In the genomic region with DNA sequence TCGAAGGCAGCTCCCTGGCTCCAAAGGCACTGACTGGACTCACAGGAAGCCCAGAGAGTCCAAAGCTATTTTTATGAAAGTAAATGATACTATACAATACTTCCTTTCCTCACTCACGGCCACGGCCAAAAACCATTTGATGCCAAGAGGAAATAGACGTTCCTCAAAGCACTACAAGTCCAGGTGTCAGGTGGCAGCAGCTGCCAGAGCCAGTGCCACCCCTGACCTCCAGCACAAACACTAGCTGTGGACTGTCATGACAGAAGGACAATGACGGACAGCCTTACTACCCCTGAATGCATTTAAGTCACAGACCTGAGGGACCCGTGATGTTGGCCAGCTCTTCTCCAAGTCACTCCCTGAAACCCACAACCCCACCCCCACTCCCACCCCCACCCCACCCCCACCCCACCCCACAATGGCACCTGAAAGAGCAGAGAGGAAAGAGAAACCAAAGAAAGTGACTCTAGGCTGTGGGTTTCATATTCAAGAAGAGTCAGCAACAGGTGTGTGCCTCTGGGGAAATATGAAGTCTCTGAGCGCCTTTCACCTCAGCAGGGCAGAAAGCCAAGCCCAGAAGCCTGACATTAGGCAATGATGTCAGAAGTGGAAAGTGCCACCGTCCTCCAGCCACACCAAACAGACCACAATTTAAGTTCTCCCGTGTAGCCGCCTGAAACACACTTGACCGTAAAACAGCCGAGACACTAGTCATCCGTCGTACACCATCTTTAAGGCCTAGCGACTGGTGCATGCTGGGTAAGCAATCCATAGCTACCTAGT, we compare ENCODE assay signal across 11 mouse cellular contexts. TPM values are rescaled to one million over a fixed set of nuclear protein-coding genes. Genes with fewer than 3 reads are reported as not detected.
DNase-seq lines count a peak whose midpoint lies in the region; ATAC-seq and TF ChIP-seq lines count a peak whose summit lies in the region.
"Had no signal": no experiment of that assay in that cellular context is flagged by ENCODE, and none has a peak within 500 bp of the region (broad histone marks: within the 10 kb centered on the region; RNA-seq: fewer than 3 reads in every experiment).

No protein-coding gene starts in this region.

- H3K27me3 ChIP-seq in spleen, adult 2 months (ENCODE audit: control insufficient read depth, insufficient read depth, low read length): no peaks in the 10 kb centered on the region
- no peaks in the 10 kb centered on the region for H3K27me3 ChIP-seq in forebrain, postnatal 0 days (ENCODE audit: insufficient read depth, low read length)
- H3K27me3 ChIP-seq: heart, embryonic 13.5 days; liver, embryonic 13.5 days had no signal

- TF ChIP-seq POLR2A in spleen, adult 2 months (IDR thresholded peaks at IDR 0.05; ENCODE audit: low read depth, low read length): no peak

- peak overlapping the region; percentile 55 for H3K27ac ChIP-seq in spleen, adult 2 months (ENCODE audit: insufficient read depth, low read length)
- no peak overlapping the region for H3K27ac ChIP-seq in forebrain, postnatal 0 days (ENCODE audit: low read depth, low read length)
- H3K27ac ChIP-seq: liver, embryonic 13.5 days had no signal

- no peak for TF ChIP-seq CTCF in spleen, adult 2 months (IDR thresholded peaks at IDR 0.05; ENCODE audit: extremely low read depth, insufficient read depth, insufficient read length, insufficient replicate concordance)
- no peak for TF ChIP-seq CTCF in forebrain, postnatal 0 days (IDR thresholded peaks at IDR 0.05; ENCODE audit: low read depth)

- no peak overlapping the region for H3K4me2 ChIP-seq in forebrain, postnatal 0 days (ENCODE audit: low read depth)
- H3K4me2 ChIP-seq: heart, embryonic 13.5 days; liver, embryonic 13.5 days had no signal

- H3K9ac ChIP-seq in forebrain, postnatal 0 days: no peak overlapping the region
- H3K9ac ChIP-seq: heart, embryonic 13.5 days; liver, embryonic 13.5 days had no signal

- H3K9me3 ChIP-seq in forebrain, postnatal 0 days (ENCODE audit: low read length): no peaks in the 10 kb centered on the region
- H3K9me3 ChIP-seq: heart, embryonic 13.5 days; liver, embryonic 13.5 days had no signal

- 22% methylated on average over 15 of the region's 15 CpGs for WGBS in spleen, adult 2 months
- WGBS in forebrain, postnatal 0 days: 91% methylated on average over 15 of the region's 15 CpGs

- DNase-seq in spleen, adult 2 months (ENCODE audit: low read depth in 1 of 2, low spot score in 2 of 2): peak in 1 of 2 experiments; percentile 47
- no peak for DNase-seq in spleen, adult 12 weeks (ENCODE audit: low spot score)
- peak; percentile 63 for DNase-seq in lung, postnatal 36 days
- DNase-seq in thymus, postnatal 4 days: peak; percentile 50
- no peak for DNase-seq in layer of hippocampus, adult 9-10 months (ENCODE audit: low spot score)
- DNase-seq in forebrain, postnatal 0 days: no peak
- DNase-seq in cerebellum, adult 9-10 months: no peak
- DNase-seq: liver, embryonic 13.5 days; spleen, adult 18-20 months had no signal

- no peaks in the 10 kb centered on the region for H3K36me3 ChIP-seq in spleen, adult 2 months (ENCODE audit: control insufficient read depth, insufficient read depth, low read length)
- no peaks in the 10 kb centered on the region for H3K36me3 ChIP-seq in forebrain, postnatal 0 days (ENCODE audit: insufficient read depth)
- H3K36me3 ChIP-seq: liver, embryonic 13.5 days had no signal

- peaks cover 10% of the 10 kb centered on the region; the same call in 1 of the 2 replicates for H3K4me1 ChIP-seq in spleen, adult 2 months (ENCODE audit: control insufficient read depth, insufficient read depth, insufficient read length)
- H3K4me1 ChIP-seq in forebrain, postnatal 0 days (ENCODE audit: insufficient read depth): no peaks in the 10 kb centered on the region

- ATAC-seq in granulocyte monocyte progenitor cell, adult 5-6 weeks (replicated peaks; ENCODE audit: poor library complexity, severe bottlenecking): peak; percentile 36
- ATAC-seq in forebrain, postnatal 0 days: no peak

- H3K4me3 ChIP-seq in spleen, adult 2 months (ENCODE audit: extremely low read depth, insufficient read depth, insufficient read length): no peak overlapping the region
- H3K4me3 ChIP-seq in forebrain, postnatal 0 days (ENCODE audit: low read depth, low read length): no peak overlapping the region
- H3K4me3 ChIP-seq: heart, embryonic 13.5 days; liver, embryonic 13.5 days had no signal

RNA-seq across cellular contexts. Expression of a gene that starts 45.5 kb away (rescaled TPM):
- 13.2 and 14.9 TPM in 2 replicates for polyA plus RNA-seq in spleen, adult 2 months (2012; rRNA removed)
- total RNA-seq in granulocyte monocyte progenitor cell, adult 5-6 weeks (2014; fragmentation: Nextera tagmentation): 23.3 and 28.4 TPM in 2 replicates
- total RNA-seq in granulocyte monocyte progenitor cell, adult 5-6 weeks (2017): 26.6 TPM in 2 replicates
- 23.9 and 26.8 TPM in 2 replicates for total RNA-seq in forebrain, postnatal 0 days (2014; rRNA removed)
- polyA plus RNA-seq in forebrain, postnatal 0 days (2015; fragmentation: Nextera tagmentation; extraction: Ambion mirVana): 7.9 and 14.2 TPM in 2 replicates

Comparison
In these comparisons a context has a peak if more than half of its experiments do, and no peak if none do; other contexts are left out.
1. DNase-seq: peak in lung, postnatal 36 days (single experiment) and thymus, postnatal 4 days (single experiment); none in spleen, adult 12 weeks (single experiment), layer of hippocampus, adult 9-10 months (single experiment), forebrain, postnatal 0 days (single experiment) and cerebellum, adult 9-10 months (single experiment).